Mouse (Mus musculus) ES-E14 (cell line): ENCODE results near the gene Dach1. TPM values are rescaled to one million over a fixed set of nuclear protein-coding genes. Genes with fewer than 3 reads are reported as not detected.

Experiments
- DNase-seq: peaks from one replicate; pipeline ENCODE4 v3.0.0-alpha.2; 2013; ENCODE audit warnings: low read depth, low spot score
- H3K27ac ChIP-seq: 2 replicates; pipeline ENCODE4 v1.5.1; 2012; ENCODE audit warnings: low read depth, mild to moderate bottlenecking, low read length, moderate library complexity, mixed read lengths; ENCODE audit not compliant: poor library complexity, insufficient read depth, severe bottlenecking
- H3K36me3 ChIP-seq: 2 replicates; pipeline ENCODE4 v1.6.1; 2012; ENCODE audit warnings: mild to moderate bottlenecking, low read length, moderate library complexity, mixed read lengths; ENCODE audit not compliant: control insufficient read depth, poor library complexity, insufficient read depth, severe bottlenecking
- H3K4me1 ChIP-seq, 2 experiments: fragments of 150-350 bp in 1 of 2; sonication (generic) in 1 of 2; 2 replicates each; pipeline ENCODE4 v1.6.1; 2012; ENCODE audit warnings: low read length in 2 of 2, mild to moderate bottlenecking in 1 of 2, mixed read lengths in 1 of 2; ENCODE audit not compliant: control insufficient read depth in 2 of 2, insufficient read depth in 2 of 2, poor library complexity in 1 of 2
- H3K4me3 ChIP-seq, 2 experiments: fragments of 150-350 bp in 1 of 2; sonication (generic) in 1 of 2; 2 replicates each; pipeline ENCODE4 v1.5.1; 2012; ENCODE audit warnings: low read length in 2 of 2, low read depth in 1 of 2, mild to moderate bottlenecking in 1 of 2, mixed read lengths in 1 of 2; ENCODE audit not compliant: insufficient read depth in 1 of 2, poor library complexity in 1 of 2, severe bottlenecking in 1 of 2
- H3K9ac ChIP-seq: 2 replicates; pipeline ENCODE4 v1.6.1; 2012; ENCODE audit warnings: low read depth, mild to moderate bottlenecking, low read length, mixed read lengths; ENCODE audit not compliant: poor library complexity, insufficient read depth, severe bottlenecking
- H3K9me3 ChIP-seq: fragments of 150-350 bp; sonication (generic); 2 replicates; pipeline ENCODE4 v1.6.1; 2012; ENCODE audit warnings: low read depth, mild to moderate bottlenecking, low read length; ENCODE audit not compliant: control insufficient read depth, insufficient read depth
- CHD2 ChIP-seq: IDR thresholded peaks from 2 replicates; pipeline ENCODE4 v1.6.1; 2014; ENCODE audit warnings: mild to moderate bottlenecking, low read depth, low read length, inconsistent platforms
- HCFC1 ChIP-seq: IDR thresholded peaks from 2 replicates; pipeline ENCODE4 v1.6.1; 2012; ENCODE audit warnings: low read length, inconsistent platforms, borderline replicate concordance; ENCODE audit not compliant: insufficient read depth
- MAFK ChIP-seq: IDR thresholded peaks from 2 replicates; pipeline ENCODE4 v1.6.1; 2014; ENCODE audit warnings: mild to moderate bottlenecking, low read depth, low read length, inconsistent platforms; ENCODE audit not compliant: insufficient read depth
- ZC3H11A ChIP-seq: IDR thresholded peaks from 2 replicates; pipeline ENCODE4 v1.6.1; 2012; ENCODE audit warnings: low read depth, mild to moderate bottlenecking, inconsistent platforms, low read length, borderline replicate concordance
- ZNF384 ChIP-seq: IDR thresholded peaks from 2 replicates; pipeline ENCODE4 v1.6.1; 2012; ENCODE audit warnings: low read depth, low read length, inconsistent platforms
- in situ Hi-C, 2 experiments: fragments of 600-800 bp; cut with MboI; formaldehyde crosslinking; loops; one replicate each; pipeline ENCODE4 v1.15.1; 2025; ENCODE audit warnings: low sequenced_read_pairs in 2 of 2, inconsistent platforms in 1 of 2; ENCODE audit not compliant: unreplicated experiment in 2 of 2
- total RNA-seq: library from RNA; depleted of rRNA; stranded (reverse); fragments of 300-350 nt; gene quantifications from 2 replicates; pipeline ENCODE4 v1.2.3, GENCODE M21; 2012

The Dach1 gene
- total RNA-seq, 1 experiment, result 0.09 TPM

DNA sequence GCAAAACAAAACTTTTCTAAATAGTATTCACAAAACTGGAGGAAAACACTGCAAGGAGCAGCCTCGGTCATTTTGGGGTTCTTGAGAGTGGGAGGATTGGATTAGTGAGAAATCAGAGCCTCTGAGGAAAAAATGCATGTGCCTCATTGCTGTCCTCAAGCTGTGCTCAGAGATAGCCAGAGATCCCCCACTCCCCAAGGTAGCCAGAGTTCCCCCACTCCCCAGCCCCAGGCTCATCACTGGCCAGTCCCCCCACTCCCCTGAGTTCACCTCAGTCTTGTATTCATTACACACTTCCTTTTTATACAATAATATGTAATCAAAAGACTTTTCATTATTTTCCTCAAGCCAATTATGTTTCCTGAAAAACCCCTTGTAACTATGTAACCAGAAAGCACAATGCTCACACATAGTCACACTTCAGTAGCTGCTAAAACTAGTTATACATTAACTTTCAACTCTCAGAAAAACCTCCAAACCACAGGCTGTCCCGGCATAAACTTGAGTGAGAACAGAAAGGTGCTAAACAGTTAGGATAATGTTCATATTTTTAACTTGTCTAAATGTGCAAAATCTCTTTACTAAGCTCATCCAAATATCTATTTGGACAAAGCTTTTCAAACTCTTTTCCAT lies 395.3 kb downstream of the Dach1 start:
- in situ Hi-C loops, result no loop called here
- DNase-seq, result no peak

DNA sequence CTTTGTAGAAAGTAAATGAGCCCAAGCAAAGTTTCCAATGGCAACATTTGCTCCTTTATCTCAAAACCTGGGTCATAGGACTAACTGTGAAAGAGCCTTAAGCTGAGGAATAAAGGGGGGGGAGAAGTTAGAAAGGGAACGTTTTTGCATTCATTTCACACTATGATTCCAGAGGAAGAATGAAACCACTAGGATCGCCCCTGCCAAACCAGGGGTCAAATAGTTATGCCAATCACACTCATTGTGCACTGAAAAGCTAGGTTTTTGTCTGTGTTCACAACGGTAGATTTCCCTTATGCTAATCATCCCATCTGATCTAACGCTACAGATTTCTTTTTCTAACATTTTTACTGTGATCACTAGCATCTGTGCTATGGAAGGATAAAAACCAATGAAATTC lies 415.2 kb downstream of the Dach1 start:
- DNase-seq, result no peak
- in situ Hi-C loops, result no loop called here
- H3K9me3 ChIP-seq, result no peaks in the 10 kb centered on the region
- TF ChIP-seq ZC3H11A (no peak), HCFC1 (no peak)
- H3K4me1 ChIP-seq, result no peaks in the 10 kb centered on the region
- no peak overlapping the region for H3K27ac ChIP-seq
- H3K4me3 ChIP-seq, result no peak overlapping the region
- no peaks in the 10 kb centered on the region for H3K36me3 ChIP-seq
- no peak overlapping the region for H3K9ac ChIP-seq

More for the DNA sequence above, 395.3 kb downstream of the Dach1 start:
- TF ChIP-seq CHD2 (no peak), ZNF384 (no peak), HCFC1 (no peak), ZC3H11A (no peak), MAFK (no peak)
- H3K9ac ChIP-seq, result no peak overlapping the region
- no peak overlapping the region for H3K4me3 ChIP-seq
- no peaks in the 10 kb centered on the region for H3K9me3 ChIP-seq
- no peaks in the 10 kb centered on the region for H3K36me3 ChIP-seq
- H3K4me1 ChIP-seq, result no peaks in the 10 kb centered on the region
- no peak overlapping the region for H3K27ac ChIP-seq

DNA sequence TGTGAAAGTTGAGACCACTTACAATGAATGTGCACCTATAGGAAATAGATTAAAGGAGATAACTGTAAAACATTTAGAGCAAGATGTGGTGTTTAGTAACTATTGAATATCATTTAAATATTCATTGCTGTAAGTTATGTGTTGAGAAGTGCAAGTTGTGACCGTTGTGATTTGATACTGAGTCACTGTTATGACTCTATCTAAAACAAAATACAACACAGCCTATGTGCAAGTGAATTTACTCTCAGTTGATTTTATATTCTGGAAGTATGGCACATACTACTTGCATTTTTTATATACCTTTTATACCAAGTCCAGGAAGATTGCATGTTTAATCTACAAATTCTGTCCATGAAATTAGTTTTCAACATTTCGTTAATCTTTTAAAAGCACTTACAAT lies 415.6 kb downstream of the Dach1 start:
- TF ChIP-seq CHD2 (no peak), ZNF384 (no peak), MAFK (no peak), HCFC1 (no peak), ZC3H11A (no peak)
- H3K36me3 ChIP-seq, result no peaks in the 10 kb centered on the region
- in situ Hi-C loops, result no loop called here
- no peak overlapping the region for H3K9ac ChIP-seq
- no peaks in the 10 kb centered on the region for H3K4me1 ChIP-seq
- no peaks in the 10 kb centered on the region for H3K9me3 ChIP-seq
- no peak overlapping the region for H3K27ac ChIP-seq
- no peak for DNase-seq
- H3K4me3 ChIP-seq, result no peak overlapping the region

DNA sequence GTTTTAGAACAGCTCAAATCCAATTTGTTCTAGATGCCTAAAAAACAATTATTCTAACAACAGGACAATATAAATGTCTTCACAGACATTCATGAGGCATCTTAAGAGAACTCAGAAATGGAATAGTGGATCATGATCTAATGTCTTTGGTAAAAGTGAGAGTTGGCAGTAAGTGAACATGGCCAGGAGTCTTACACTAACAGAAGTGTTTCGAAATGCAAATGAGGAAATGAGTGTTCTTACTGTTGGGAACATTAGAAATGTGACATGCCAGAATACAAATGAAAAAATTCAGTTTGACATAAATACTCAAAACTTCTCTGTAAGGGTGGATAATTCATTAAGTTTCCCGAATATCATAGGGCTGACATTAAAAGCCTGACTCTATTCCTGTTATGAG lies 426.3 kb downstream of the Dach1 start:
- TF ChIP-seq ZC3H11A, result no peak
- no peak for TF ChIP-seq CHD2
- TF ChIP-seq ZNF384, result no peak
- TF ChIP-seq HCFC1, result no peak
- TF ChIP-seq MAFK, result no peak
- no peak overlapping the region for H3K27ac ChIP-seq
- in situ Hi-C loops, result no loop called here
- H3K4me1 ChIP-seq, result no peaks in the 10 kb centered on the region
- H3K36me3 ChIP-seq, result no peaks in the 10 kb centered on the region
- H3K9ac ChIP-seq, result no peak overlapping the region
- no peak overlapping the region for H3K4me3 ChIP-seq
- no peaks in the 10 kb centered on the region for H3K9me3 ChIP-seq
- DNase-seq, result no peak

DNA sequence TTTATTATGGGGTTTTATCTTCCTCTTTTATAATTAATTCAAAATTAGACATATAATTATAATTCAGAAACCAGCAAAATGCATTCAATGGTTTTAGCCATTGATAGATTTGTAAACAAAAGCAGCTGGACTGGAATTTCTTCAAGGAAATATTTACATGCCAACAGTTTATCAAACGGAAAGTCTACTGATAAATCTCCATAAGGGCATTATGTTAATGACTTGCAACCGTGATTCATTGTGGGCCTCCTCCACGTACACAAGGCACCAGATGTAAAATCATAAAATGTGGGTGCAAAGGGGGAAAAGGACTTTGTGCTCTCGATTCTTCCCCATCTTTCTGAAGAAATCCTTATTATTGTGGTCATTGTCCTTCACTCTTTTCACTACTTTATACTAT lies 426.8 kb downstream of the Dach1 start:
- Histone ChIP-seq H3K4me1 (no peaks in the 10 kb centered on the region), H3K9me3 (no peaks in the 10 kb centered on the region), H3K27ac (no peak overlapping the region), H3K36me3 (no peaks in the 10 kb centered on the region), H3K4me3 (no peak overlapping the region), H3K9ac (no peak overlapping the region)
- no peak for TF ChIP-seq ZC3H11A
- TF ChIP-seq CHD2, result no peak
- no peak for TF ChIP-seq HCFC1
- TF ChIP-seq MAFK, result no peak
- no peak for TF ChIP-seq ZNF384
- DNase-seq, result no peak
- in situ Hi-C loops, result no loop called here
